12 mouse cellular contexts compared by ENCODE assay signal in the genomic region with DNA sequence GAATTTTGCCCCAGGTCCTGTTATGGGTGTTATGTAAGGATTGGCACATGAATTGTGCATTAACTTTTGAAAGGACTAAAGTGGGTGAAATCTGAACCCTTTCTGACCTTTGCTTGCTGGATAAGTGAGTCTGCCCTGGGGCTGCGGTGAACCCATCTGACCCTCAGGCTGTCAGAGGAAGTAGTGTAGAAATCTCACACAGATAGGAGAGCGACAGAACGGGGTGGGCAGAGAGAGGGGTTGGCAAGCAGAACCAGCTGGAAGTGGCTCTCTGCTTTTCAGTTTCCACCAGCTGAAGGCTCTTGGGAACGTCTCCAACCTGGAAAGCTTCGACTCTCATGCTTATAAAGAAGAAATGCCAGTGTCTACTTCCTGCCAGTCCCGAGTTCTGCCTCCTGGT. TPM values are rescaled to one million over a fixed set of nuclear protein-coding genes. Genes with fewer than 3 reads are reported as not detected.
DNase-seq lines count a peak whose midpoint lies in the region; ATAC-seq lines count a peak whose summit lies in the region.
"Had no signal": no experiment of that assay in that cellular context is flagged by ENCODE, and none has a peak within 500 bp of the region (broad histone marks: within the 10 kb centered on the region; RNA-seq: fewer than 3 reads in every experiment).

No protein-coding gene starts in this region.

- H3K4me1 ChIP-seq in intestine, embryonic 14.5 days (replicated peaks; ENCODE audit: control insufficient read depth, insufficient read depth, low read length) = no peaks in the 10 kb centered on the region
- no peaks in the 10 kb centered on the region for H3K4me1 ChIP-seq in intestine, embryonic 15.5 days (replicated peaks)
- H3K4me1 ChIP-seq: limb, embryonic 13.5 days; neural tube, embryonic 12.5 days had no signal

- DNase-seq in intestine, embryonic 14.5 days (ENCODE audit: low spot score) = peak; percentile 49
- DNase-seq in adipocyte (ENCODE audit: low spot score) = peak; percentile 21
- DNase-seq in frontal cortex, postnatal 10 days (ENCODE audit: low spot score in 2 of 2) = peak; percentile 43 to 44
- peak; percentile 42 for DNase-seq in lung, postnatal 10 days
- no peak for DNase-seq in cerebellum, adult 9-10 months
- no peak for DNase-seq in ovary, postnatal 36 days (ENCODE audit: low spot score)
- DNase-seq: cerebellum, adult 11 months had no signal

- H3K36me3 ChIP-seq in intestine, embryonic 14.5 days (ENCODE audit: control insufficient read depth, insufficient read depth, low read length) = no peaks in the 10 kb centered on the region
- H3K36me3 ChIP-seq in intestine, embryonic 15.5 days = no peaks in the 10 kb centered on the region
- H3K36me3 ChIP-seq: limb, embryonic 13.5 days; neural tube, embryonic 12.5 days had no signal

- H3K4me3 ChIP-seq in intestine, embryonic 14.5 days (ENCODE audit: low read depth, low read length) = no peak overlapping the region
- H3K4me3 ChIP-seq in intestine, embryonic 15.5 days (replicated peaks) = no peak overlapping the region
- H3K4me3 ChIP-seq: heart, adult 2 months; limb, embryonic 13.5 days; neural tube, embryonic 12.5 days had no signal

- 34% methylated on average over 6 of the region's 6 CpGs for WGBS in intestine, embryonic 14.5 days
- 39% methylated on average over 6 of the region's 6 CpGs for WGBS in intestine, embryonic 15.5 days

- no peaks in the 10 kb centered on the region for H3K9me3 ChIP-seq in intestine, embryonic 14.5 days (ENCODE audit: control insufficient read depth, low read length)
- H3K9me3 ChIP-seq in intestine, embryonic 15.5 days = no peaks in the 10 kb centered on the region
- H3K9me3 ChIP-seq: limb, embryonic 13.5 days; neural tube, embryonic 12.5 days had no signal

- no peak for ATAC-seq in intestine, embryonic 14.5 days (replicated peaks; ENCODE audit: low FRiP score, low TSS enrichment, low read depth)
- no peak for ATAC-seq in intestine, embryonic 15.5 days

- H3K9ac ChIP-seq in intestine, embryonic 14.5 days (ENCODE audit: low read length) = no peak overlapping the region
- H3K9ac ChIP-seq in intestine, embryonic 15.5 days = no peak overlapping the region
- H3K9ac ChIP-seq: limb, embryonic 13.5 days; neural tube, embryonic 12.5 days had no signal

- H3K27me3 ChIP-seq in intestine, embryonic 14.5 days (replicated peaks; ENCODE audit: control insufficient read depth, insufficient read depth, low read length) = no peaks in the 10 kb centered on the region
- no peaks in the 10 kb centered on the region for H3K27me3 ChIP-seq in intestine, embryonic 15.5 days (replicated peaks)
- H3K27me3 ChIP-seq: limb, embryonic 13.5 days; neural tube, embryonic 12.5 days; Patski had no signal

- no peak overlapping the region for H3K27ac ChIP-seq in intestine, embryonic 14.5 days (ENCODE audit: low read depth)
- no peak overlapping the region for H3K27ac ChIP-seq in intestine, embryonic 15.5 days
- H3K27ac ChIP-seq: heart, adult 2 months; limb, embryonic 13.5 days; neural tube, embryonic 12.5 days had no signal

- H3K4me2 ChIP-seq in intestine, embryonic 14.5 days (ENCODE audit: low read length) = no peak overlapping the region
- H3K4me2 ChIP-seq in intestine, embryonic 15.5 days (replicated peaks) = no peak overlapping the region
- H3K4me2 ChIP-seq: limb, embryonic 13.5 days; neural tube, embryonic 12.5 days had no signal

RNA-seq across cellular contexts. Expression of gene Il9, which starts 4.8 kb away (rescaled TPM):
- not detected in 2 replicates for polyA plus RNA-seq in intestine, embryonic 14.5 days (2014; fragmentation: Nextera tagmentation; extraction: Ambion mirVana)
- polyA plus RNA-seq in intestine, embryonic 15.5 days (2015; fragmentation: Nextera tagmentation; extraction: Ambion mirVana) = not detected in 2 replicates
- polyA plus RNA-seq: heart, adult 2 months; limb, embryonic 13.5 days; neural tube, embryonic 12.5 days; Patski had no signal

RNA-seq across cellular contexts. Expression of gene Slc25a48, which starts 39.1 kb away (rescaled TPM):
- 0.05 TPM in 2 replicates for polyA plus RNA-seq in intestine, embryonic 14.5 days (2014; fragmentation: Nextera tagmentation; extraction: Ambion mirVana)
- 0.10 and 0.13 TPM in 2 replicates for polyA plus RNA-seq in intestine, embryonic 15.5 days (2015; fragmentation: Nextera tagmentation; extraction: Ambion mirVana)
- polyA plus RNA-seq: neural tube, embryonic 12.5 days had no signal

RNA-seq across cellular contexts. Expression of gene Fbxl21, which starts 45.0 kb away (rescaled TPM):
- 3.2 and 3.8 TPM in 2 replicates for polyA plus RNA-seq in intestine, embryonic 14.5 days (2014; fragmentation: Nextera tagmentation; extraction: Ambion mirVana)
- 1.2 and 2.1 TPM in 2 replicates for polyA plus RNA-seq in intestine, embryonic 15.5 days (2015; fragmentation: Nextera tagmentation; extraction: Ambion mirVana)

RNA-seq across cellular contexts. Expression of gene Gm3045, which starts 50.9 kb away (rescaled TPM):
- not detected in 2 replicates for polyA plus RNA-seq in intestine, embryonic 14.5 days (2014; fragmentation: Nextera tagmentation; extraction: Ambion mirVana)
- not detected in 2 replicates for polyA plus RNA-seq in intestine, embryonic 15.5 days (2015; fragmentation: Nextera tagmentation; extraction: Ambion mirVana)
- polyA plus RNA-seq: heart, adult 2 months; neural tube, embryonic 12.5 days; Patski had no signal

Comparison
In these comparisons a context has a peak if more than half of its experiments do, and no peak if none do; other contexts are left out.
1. DNase-seq: peak in intestine, embryonic 14.5 days (single experiment), adipocyte (single experiment), frontal cortex, postnatal 10 days (2 of 2) and lung, postnatal 10 days (single experiment); none in cerebellum, adult 9-10 months (single experiment) and ovary, postnatal 36 days (single experiment).